Mouse (Mus musculus) forebrain, embryonic 16.5 days (tissue): ENCODE measurements around the gene Gm5129. TPM values are rescaled to one million over a fixed set of nuclear protein-coding genes. Genes with fewer than 3 reads are reported as not detected.
A peak's percentile ranks its signal among the peaks of the same experiment; 100 is the strongest.

Experiments used
- ATAC-seq: fragments of 200-750 bp; cut with Nextera tagmentation; 2 replicates; pipeline ENCODE4 v1.8.0; 2017; ENCODE audit warnings: mild to moderate bottlenecking, moderate library complexity
- H3K27ac ChIP-seq: fragments of 300-500 bp; sonication (generic); 2 replicates; pipeline ENCODE4 v1.5.1; 2014; ENCODE audit warnings: low read length, control low read depth
- H3K27me3 ChIP-seq: fragments of 300-500 bp; sonication (generic); replicated peaks from 2 replicates; pipeline ENCODE4 v1.6.1; 2014; ENCODE audit warnings: low read length; ENCODE audit not compliant: control insufficient read depth, insufficient read depth
- H3K36me3 ChIP-seq: fragments of 300-500 bp; sonication (generic); 2 replicates; pipeline ENCODE4 v1.6.1; 2014; ENCODE audit not compliant: control insufficient read depth, insufficient read depth
- H3K4me1 ChIP-seq: fragments of 300-500 bp; sonication (generic); replicated peaks from 2 replicates; pipeline ENCODE4 v1.6.1; 2014; ENCODE audit warnings: low read length; ENCODE audit not compliant: control insufficient read depth, insufficient read depth
- H3K4me2 ChIP-seq: fragments of 300-500 bp; sonication (generic); 2 replicates; pipeline ENCODE4 v1.6.1; 2014; ENCODE audit warnings: mild to moderate bottlenecking, low read length, control low read depth
- H3K4me3 ChIP-seq: fragments of 300-500 bp; sonication (generic); replicated peaks from 2 replicates; pipeline ENCODE4 v1.5.1; 2014; ENCODE audit warnings: mild to moderate bottlenecking, low read length, control low read depth
- H3K9ac ChIP-seq: fragments of 300-500 bp; sonication (generic); replicated peaks from 2 replicates; pipeline ENCODE4 v1.6.1; 2014; ENCODE audit warnings: low read depth, low read length, control low read depth
- H3K9me3 ChIP-seq: fragments of 300-500 bp; sonication (generic); 2 replicates; pipeline ENCODE4 v1.6.1; 2016; ENCODE audit warnings: low read length; ENCODE audit not compliant: control insufficient read depth
- WGBS: fragments of 180-500 bp; shearing (Covaris S2); extraction: QIAGEN DNeasy Blood & Tissue Kit; methylation state at CpG from one replicate; pipeline ENCODE4 v1.1.7; 2014; 5-methylcytosine and 5-hydroxymethylcytosine counted together
- polyA plus RNA-seq: library from polyadenylated mRNA; unstranded; fragments of >200 nt; fragmentation: Nextera tagmentation; extraction: Ambion mirVana; gene quantifications from 2 replicates; pipeline ENCODE4 v1.2.1, GENCODE M21; 2015

Gene Gm5129
- polyA plus RNA-seq, 1 experiment from 2014 or later, result not detected

- Histone ChIP-seq H3K36me3 (peaks cover 5% of the 10 kb centered on the region; the same call in 1 of the 2 replicates), H3K27me3 (no peaks in the 10 kb centered on the region), H3K9ac (no peak overlapping the region), H3K27ac (no peak overlapping the region), H3K4me1 (peaks cover 4% of the 10 kb centered on the region; the same call in 1 of the 2 replicates), H3K4me2 (no peak overlapping the region), H3K4me3 (no peak overlapping the region), H3K9me3 (no peaks in the 10 kb centered on the region)
- ATAC-seq, result no peak
- 88% methylated on average over 1 of the region's 1 CpGs for WGBS
These were observed 35.2 kb upstream of the Gm5129 start for GRCm38 (mm10) chr5:29770935-29771334.

GRCm38 (mm10) chr5:29759318-29759717 lies 23.6 kb upstream of the Gm5129 start:
- no peaks in the 10 kb centered on the region for H3K4me1 ChIP-seq
- ATAC-seq, result no peak

GRCm38 (mm10) chr5:29752894-29753293 lies 17.2 kb upstream of the Gm5129 start:
- Histone ChIP-seq H3K27me3 (no peaks in the 10 kb centered on the region), H3K4me3 (no peak overlapping the region), H3K9me3 (no peaks in the 10 kb centered on the region), H3K27ac (no peak overlapping the region), H3K4me1 (no peaks in the 10 kb centered on the region), H3K36me3 (peaks cover 51% of the 10 kb centered on the region), H3K4me2 (no peak overlapping the region), H3K9ac (no peak overlapping the region)
- no peak for ATAC-seq

More at GRCm38 (mm10) chr5:29759318-29759717, 23.6 kb upstream of the Gm5129 start:
- H3K36me3 ChIP-seq, result peaks cover 24% of the 10 kb centered on the region
- no peaks in the 10 kb centered on the region for H3K9me3 ChIP-seq
- WGBS, result 86% methylated on average over 5 of the region's 5 CpGs
- no peaks in the 10 kb centered on the region for H3K27me3 ChIP-seq
- no peak overlapping the region for H3K4me3 ChIP-seq
- H3K27ac ChIP-seq, result no peak overlapping the region
- H3K9ac ChIP-seq, result no peak overlapping the region
- no peak overlapping the region for H3K4me2 ChIP-seq

GRCm38 (mm10) chr5:29751306-29751705 lies 15.6 kb upstream of the Gm5129 start:
- Histone ChIP-seq H3K36me3 (peaks cover 38% of the 10 kb centered on the region), H3K27ac (no peak overlapping the region), H3K4me2 (no peak overlapping the region), H3K4me1 (no peaks in the 10 kb centered on the region), H3K27me3 (no peaks in the 10 kb centered on the region), H3K4me3 (no peak overlapping the region), H3K9ac (no peak overlapping the region), H3K9me3 (no peaks in the 10 kb centered on the region)
- no peak for ATAC-seq

GRCm38 (mm10) chr5:29747661-29748060 lies 11.9 kb upstream of the Gm5129 start:
- Histone ChIP-seq H3K4me3 (no peak overlapping the region), H3K27ac (no peak overlapping the region), H3K9ac (no peak overlapping the region), H3K36me3 (peaks cover 21% of the 10 kb centered on the region), H3K4me1 (no peaks in the 10 kb centered on the region), H3K4me2 (no peak overlapping the region), H3K27me3 (no peaks in the 10 kb centered on the region), H3K9me3 (no peaks in the 10 kb centered on the region)
- WGBS, result 98% methylated on average over 2 of the region's 2 CpGs
- no peak for ATAC-seq

- WGBS, result 82% methylated on average over 4 of the region's 4 CpGs
These were observed 5.4 kb upstream of the Gm5129 start for GRCm38 (mm10) chr5:29741093-29741492.

GRCm38 (mm10) chr5:29740651-29741050 lies 4.9 kb upstream of the Gm5129 start:
- no peaks in the 10 kb centered on the region for H3K27me3 ChIP-seq
- H3K4me3 ChIP-seq, result no peak overlapping the region
- H3K36me3 ChIP-seq, result no peaks in the 10 kb centered on the region
- H3K4me1 ChIP-seq, result peaks cover 16% of the 10 kb centered on the region
- no peak overlapping the region for H3K4me2 ChIP-seq
- no peak overlapping the region for H3K27ac ChIP-seq
- 81% methylated on average over 1 of the region's 1 CpGs for WGBS
- no peak for ATAC-seq
- H3K9ac ChIP-seq, result no peak overlapping the region
- H3K9me3 ChIP-seq, result no peaks in the 10 kb centered on the region

More at GRCm38 (mm10) chr5:29741093-29741492, 5.4 kb upstream of the Gm5129 start:
- H3K27me3 ChIP-seq, result no peaks in the 10 kb centered on the region
- no peak overlapping the region for H3K27ac ChIP-seq
- H3K9ac ChIP-seq, result no peak overlapping the region
- H3K4me2 ChIP-seq, result no peak overlapping the region
- no peaks in the 10 kb centered on the region for H3K9me3 ChIP-seq
- no peak overlapping the region for H3K4me3 ChIP-seq
- H3K4me1 ChIP-seq, result peaks cover 16% of the 10 kb centered on the region
- no peak for ATAC-seq
- H3K36me3 ChIP-seq, result no peaks in the 10 kb centered on the region

GRCm38 (mm10) chr5:29738076-29738475 lies 2.3 kb upstream of the Gm5129 start:
- 84% methylated on average over 4 of the region's 4 CpGs for WGBS
- no peak overlapping the region for H3K27ac ChIP-seq
- no peaks in the 10 kb centered on the region for H3K36me3 ChIP-seq
- H3K9ac ChIP-seq, result no peak overlapping the region
- H3K27me3 ChIP-seq, result no peaks in the 10 kb centered on the region
- no peaks in the 10 kb centered on the region for H3K9me3 ChIP-seq
- no peak overlapping the region for H3K4me3 ChIP-seq
- no peak for ATAC-seq
- peaks cover 21% of the 10 kb centered on the region for H3K4me1 ChIP-seq
- no peak overlapping the region for H3K4me2 ChIP-seq

GRCm38 (mm10) chr5:29737471-29737870 lies 1.7 kb upstream of the Gm5129 start:
- Histone ChIP-seq H3K4me2 (peak overlapping the region; percentile 92), H3K9me3 (no peaks in the 10 kb centered on the region), H3K36me3 (no peaks in the 10 kb centered on the region), H3K27me3 (no peaks in the 10 kb centered on the region), H3K27ac (no peak overlapping the region), H3K4me3 (no peak overlapping the region), H3K9ac (no peak overlapping the region), H3K4me1 (peaks cover 21% of the 10 kb centered on the region)
- ATAC-seq, result no peak
- WGBS, result 92% methylated on average over 5 of the region's 5 CpGs

GRCm38 (mm10) chr5:29736942-29737341 lies 1.2 kb upstream of the Gm5129 start:
- Histone ChIP-seq H3K27ac (no peak overlapping the region), H3K4me3 (peak overlapping the region; percentile 100), H3K4me2 (peak overlapping the region; percentile 92), H3K4me1 (peaks cover 21% of the 10 kb centered on the region), H3K9ac (no peak overlapping the region), H3K36me3 (no peaks in the 10 kb centered on the region), H3K9me3 (no peaks in the 10 kb centered on the region), H3K27me3 (no peaks in the 10 kb centered on the region)
- WGBS, result 67% methylated on average over 9 of the region's 9 CpGs
- ATAC-seq, result no peak
